Mouse (Mus musculus): ENCODE results near the gene Il1rapl1. TPM values are rescaled to one million over a fixed set of nuclear protein-coding genes. Genes with fewer than 3 reads are reported as not detected.
A peak's percentile ranks its signal among the peaks of the same experiment; 100 is the strongest.

Gene Il1rapl1
- polyA plus RNA-seq (2015; fragmentation: Nextera tagmentation; extraction: Ambion mirVana), result 4.5 and 5.8 TPM in 2 replicates

GRCm38 (mm10) chrX:88115609-88116073 is at the start of gene Il1rapl1:
Gene Il1rapl1 (minus strand): TSS chrX:88115645.
- H3K4me1 ChIP-seq, result no peaks in the 10 kb centered on the region
- peak within 1 kb of the TSS; percentile 41 for H3K9ac ChIP-seq
- H3K36me3 ChIP-seq (replicated peaks), result no peaks in the 10 kb centered on the region
- H3K27me3 ChIP-seq (replicated peaks), result no peaks in the 10 kb centered on the region
- H3K4me3 ChIP-seq, result peak within 1 kb of the TSS; percentile 43
- H3K9me3 ChIP-seq, result no peaks in the 10 kb centered on the region
- H3K4me2 ChIP-seq, result peak within 1 kb of the TSS; percentile 50
- peak; percentile 87 for ATAC-seq (replicated peaks)
- peak within 1 kb of the TSS; percentile 72 for H3K27ac ChIP-seq
- 25% methylated on average over 12 of the region's 12 CpGs for WGBS

GRCm38 (mm10) chrX:88158037-88158436 is 42.6 kb upstream of the Il1rapl1 start:
- no peaks in the 10 kb centered on the region for H3K4me1 ChIP-seq
- WGBS, result 38% methylated on average over 2 of the region's 2 CpGs
- no peaks in the 10 kb centered on the region for H3K27me3 ChIP-seq (replicated peaks)
- no peak overlapping the region for H3K9ac ChIP-seq
- H3K4me2 ChIP-seq, result no peak overlapping the region
- no peak overlapping the region for H3K4me3 ChIP-seq
- no peaks in the 10 kb centered on the region for H3K36me3 ChIP-seq (replicated peaks)
- no peaks in the 10 kb centered on the region for H3K9me3 ChIP-seq
- ATAC-seq (replicated peaks), result no peak
- no peak overlapping the region for H3K27ac ChIP-seq

GRCm38 (mm10) chrX:88125612-88126011 is 10.2 kb upstream of the Il1rapl1 start:
- Histone ChIP-seq H3K4me3 (no peak overlapping the region), H3K9ac (no peak overlapping the region), H3K27me3 (replicated peaks) (no peaks in the 10 kb centered on the region), H3K4me2 (no peak overlapping the region), H3K9me3 (no peaks in the 10 kb centered on the region), H3K4me1 (no peaks in the 10 kb centered on the region), H3K36me3 (replicated peaks) (no peaks in the 10 kb centered on the region), H3K27ac (no peak overlapping the region)
- 66% methylated on average over 3 of the region's 3 CpGs for WGBS
- no peak for ATAC-seq (replicated peaks)

- no peak overlapping the region for H3K4me2 ChIP-seq
- H3K36me3 ChIP-seq (replicated peaks), result no peaks in the 10 kb centered on the region
- no peaks in the 10 kb centered on the region for H3K9me3 ChIP-seq
- WGBS, result 77% methylated on average over 3 of the region's 3 CpGs
- H3K4me1 ChIP-seq, result no peaks in the 10 kb centered on the region
- H3K9ac ChIP-seq, result no peak overlapping the region
- no peak for ATAC-seq (replicated peaks)
- H3K4me3 ChIP-seq, result no peak overlapping the region
- H3K27me3 ChIP-seq (replicated peaks), result no peaks in the 10 kb centered on the region
- no peak overlapping the region for H3K27ac ChIP-seq
Observed at GRCm38 (mm10) chrX:88120070-88120469, 4.6 kb upstream of the Il1rapl1 start.

- Histone ChIP-seq H3K9me3 (no peaks in the 10 kb centered on the region), H3K27me3 (replicated peaks) (no peaks in the 10 kb centered on the region), H3K27ac (no peak overlapping the region), H3K4me3 (no peak overlapping the region), H3K36me3 (replicated peaks) (no peaks in the 10 kb centered on the region), H3K4me2 (no peak overlapping the region), H3K9ac (no peak overlapping the region), H3K4me1 (no peaks in the 10 kb centered on the region)
- WGBS, result 40% methylated on average over 3 of the region's 3 CpGs
- no peak for ATAC-seq (replicated peaks)
Observed at GRCm38 (mm10) chrX:88117858-88118257, 2.4 kb upstream of the Il1rapl1 start.

- no peaks in the 10 kb centered on the region for H3K4me1 ChIP-seq
- ATAC-seq (replicated peaks), result no peak
Observed at GRCm38 (mm10) chrX:88116326-88116725, 881 bp upstream of the Il1rapl1 start.

GRCm38 (mm10) chrX:88113561-88113960 is 1.9 kb downstream of the Il1rapl1 start:
- no peaks in the 10 kb centered on the region for H3K36me3 ChIP-seq (replicated peaks)
- no peak overlapping the region for H3K27ac ChIP-seq
- WGBS, result 46% methylated on average over 6 of the region's 6 CpGs
- no peak for ATAC-seq (replicated peaks)
- H3K9ac ChIP-seq, result no peak overlapping the region; the same call in 1 of the 2 replicates
- H3K9me3 ChIP-seq, result no peaks in the 10 kb centered on the region
- H3K27me3 ChIP-seq (replicated peaks), result no peaks in the 10 kb centered on the region
- H3K4me2 ChIP-seq, result peak overlapping the region; percentile 50
- no peaks in the 10 kb centered on the region for H3K4me1 ChIP-seq
- H3K4me3 ChIP-seq, result peak overlapping the region; percentile 43

More at GRCm38 (mm10) chrX:88116326-88116725, 881 bp upstream of the Il1rapl1 start:
- Histone ChIP-seq H3K4me3 (peak overlapping the region; percentile 43), H3K9ac (peak overlapping the region; percentile 14; the same call in 1 of the 2 replicates), H3K27me3 (replicated peaks) (no peaks in the 10 kb centered on the region), H3K27ac (peak overlapping the region; percentile 72; the same call in 1 of the 2 replicates), H3K36me3 (replicated peaks) (no peaks in the 10 kb centered on the region), H3K4me2 (peak overlapping the region; percentile 50), H3K9me3 (no peaks in the 10 kb centered on the region)
- 13% methylated on average over 3 of the region's 3 CpGs for WGBS

GRCm38 (mm10) chrX:88112254-88112653 is 3.2 kb downstream of the Il1rapl1 start:
- WGBS, result 18% methylated on average over 2 of the region's 2 CpGs
- Histone ChIP-seq H3K27ac (no peak overlapping the region), H3K4me1 (no peaks in the 10 kb centered on the region), H3K9ac (no peak overlapping the region), H3K27me3 (replicated peaks) (no peaks in the 10 kb centered on the region), H3K36me3 (replicated peaks) (no peaks in the 10 kb centered on the region), H3K4me3 (peak overlapping the region; percentile 43), H3K4me2 (peak overlapping the region; percentile 50), H3K9me3 (no peaks in the 10 kb centered on the region)
- ATAC-seq (replicated peaks), result no peak

- no peaks in the 10 kb centered on the region for H3K9me3 ChIP-seq
- WGBS, result 52% methylated on average over 2 of the region's 2 CpGs
- no peak for ATAC-seq (replicated peaks)
- H3K9ac ChIP-seq, result no peak overlapping the region
- no peaks in the 10 kb centered on the region for H3K27me3 ChIP-seq (replicated peaks)
- no peaks in the 10 kb centered on the region for H3K36me3 ChIP-seq (replicated peaks)
- H3K4me2 ChIP-seq, result no peak overlapping the region
- no peak overlapping the region for H3K4me3 ChIP-seq
- no peaks in the 10 kb centered on the region for H3K4me1 ChIP-seq
- no peak overlapping the region for H3K27ac ChIP-seq
Observed at GRCm38 (mm10) chrX:88109733-88110132, 5.7 kb downstream of the Il1rapl1 start.

GRCm38 (mm10) chrX:88093936-88094569 is 21.4 kb downstream of the Il1rapl1 start:
- H3K4me3 ChIP-seq, result no peak overlapping the region
- H3K27me3 ChIP-seq (replicated peaks), result no peaks in the 10 kb centered on the region

GRCm38 (mm10) chrX:88089873-88090272 is 25.6 kb downstream of the Il1rapl1 start:
- no peak overlapping the region for H3K4me3 ChIP-seq
- no peak overlapping the region for H3K4me2 ChIP-seq
- no peak for ATAC-seq (replicated peaks)
- H3K27me3 ChIP-seq (replicated peaks), result no peaks in the 10 kb centered on the region
- H3K4me1 ChIP-seq, result no peaks in the 10 kb centered on the region
- no peaks in the 10 kb centered on the region for H3K36me3 ChIP-seq (replicated peaks)
- no peak overlapping the region for H3K27ac ChIP-seq
- no peak overlapping the region for H3K9ac ChIP-seq
- 61% methylated on average over 2 of the region's 2 CpGs for WGBS
- no peaks in the 10 kb centered on the region for H3K9me3 ChIP-seq

More at GRCm38 (mm10) chrX:88093936-88094569, 21.4 kb downstream of the Il1rapl1 start:
- ATAC-seq (replicated peaks), result no peak
- no peaks in the 10 kb centered on the region for H3K4me1 ChIP-seq
- H3K9me3 ChIP-seq, result no peaks in the 10 kb centered on the region
- no peak overlapping the region for H3K4me2 ChIP-seq
- H3K27ac ChIP-seq, result no peak overlapping the region
- no peaks in the 10 kb centered on the region for H3K36me3 ChIP-seq (replicated peaks)
- H3K9ac ChIP-seq, result no peak overlapping the region

- Histone ChIP-seq H3K36me3 (replicated peaks) (no peaks in the 10 kb centered on the region), H3K4me3 (no peak overlapping the region), H3K27me3 (replicated peaks) (no peaks in the 10 kb centered on the region), H3K4me1 (no peaks in the 10 kb centered on the region), H3K4me2 (no peak overlapping the region), H3K9me3 (no peaks in the 10 kb centered on the region), H3K9ac (no peak overlapping the region), H3K27ac (no peak overlapping the region)
- WGBS, result 40% methylated on average over 7 of the region's 7 CpGs
- no peak for ATAC-seq (replicated peaks)
Observed at GRCm38 (mm10) chrX:88072741-88073419, 42.6 kb downstream of the Il1rapl1 start.

All from midbrain, embryonic 15.5 days (tissue).